Mouse (Mus musculus): Measurements from ENCODE around the gene Il5. TPM values are rescaled to one million over a fixed set of nuclear protein-coding genes. Genes with fewer than 3 reads are reported as not detected.

The Il5 gene
- polyA plus RNA-seq, 1 experiment, result not detected

DNA sequence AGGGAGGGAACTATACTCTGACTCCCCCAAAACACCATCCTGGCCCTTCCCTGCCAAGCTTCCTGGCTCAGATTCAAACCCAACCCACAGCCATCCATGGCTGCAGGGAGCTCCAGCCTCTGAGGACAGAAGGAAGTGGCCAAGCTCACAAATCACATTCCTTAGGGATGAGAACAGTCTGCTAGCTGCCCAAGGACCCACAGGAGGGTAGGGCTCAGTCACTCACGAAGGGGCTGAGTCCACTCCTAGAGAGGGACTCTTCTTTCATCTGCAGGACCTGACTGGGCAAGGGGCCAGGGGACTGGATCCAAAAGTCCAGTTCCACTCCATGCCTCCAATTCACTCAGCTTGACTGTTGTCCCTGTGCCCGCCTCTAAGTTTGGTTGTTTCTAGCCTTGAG lies 41.2 kb downstream of the Il5 start:
- no peak for DNase-seq (ENCODE audit: low read depth)
- no peak for TF ChIP-seq CTCF (IDR thresholded peaks at IDR 0.05; ENCODE audit: borderline replicate concordance, extremely low read depth, insufficient read depth, insufficient read length)
- TF ChIP-seq POLR2A (IDR thresholded peaks at IDR 0.05; ENCODE audit: borderline replicate concordance, extremely low read depth, insufficient read depth, insufficient read length, poor library complexity, severe bottlenecking), result no peak

GRCm38 (mm10) chr11:53762426-53762825 lies 41.8 kb downstream of the Il5 start:
- DNase-seq (ENCODE audit: low read depth), result no peak
- TF ChIP-seq POLR2A (IDR thresholded peaks at IDR 0.05; ENCODE audit: borderline replicate concordance, extremely low read depth, insufficient read depth, insufficient read length, poor library complexity, severe bottlenecking) (no peak), CTCF (IDR thresholded peaks at IDR 0.05; ENCODE audit: borderline replicate concordance, extremely low read depth, insufficient read depth, insufficient read length) (no peak)

DNA sequence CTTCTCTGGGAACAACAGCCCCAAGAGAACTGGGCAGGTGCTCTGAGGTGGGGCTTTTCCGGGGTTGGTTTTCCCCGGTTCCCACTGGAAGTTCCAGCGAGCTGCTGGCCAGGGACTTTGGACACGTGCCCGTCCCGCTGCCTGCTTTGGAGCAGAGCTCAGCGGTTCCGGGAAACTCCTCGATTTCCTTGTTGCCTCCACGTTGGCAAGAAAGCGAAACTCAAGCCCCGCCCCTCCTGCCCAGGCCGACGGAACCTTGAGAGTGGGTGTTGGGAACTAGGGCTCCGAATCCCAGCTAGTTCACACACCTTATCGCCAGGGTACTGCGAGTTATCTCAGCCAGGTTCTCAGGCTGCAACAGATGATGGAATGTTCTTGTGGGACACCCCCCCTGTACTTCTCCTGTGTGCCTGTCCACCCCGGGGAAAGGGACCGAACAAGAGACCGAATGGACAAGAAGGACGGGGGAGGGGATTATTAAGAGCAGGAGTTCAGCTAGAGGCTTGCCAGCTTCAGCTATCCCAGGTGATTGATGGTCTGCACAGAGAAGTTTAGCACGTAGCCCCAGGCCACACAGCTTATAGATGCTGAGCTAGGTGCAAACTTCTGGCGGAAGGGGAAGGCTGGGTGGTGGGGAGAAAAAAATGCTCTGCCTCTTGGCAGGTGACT lies 42.4 kb downstream of the Il5 start:
- DNase-seq (ENCODE audit: low read depth), result peak; percentile 51

GRCm38 (mm10) chr11:53763496-53764140 lies 43.0 kb downstream of the Il5 start:
- TF ChIP-seq CTCF (IDR thresholded peaks at IDR 0.05; ENCODE audit: borderline replicate concordance, extremely low read depth, insufficient read depth, insufficient read length) (peak; percentile 27; the same call in 1 of the 2 replicates), POLR2A (IDR thresholded peaks at IDR 0.05; ENCODE audit: borderline replicate concordance, extremely low read depth, insufficient read depth, insufficient read length, poor library complexity, severe bottlenecking) (no peak)
- DNase-seq (ENCODE audit: low read depth), result peak; percentile 67

More for the DNA sequence above, 42.4 kb downstream of the Il5 start:
- TF ChIP-seq CTCF (IDR thresholded peaks at IDR 0.05; ENCODE audit: borderline replicate concordance, extremely low read depth, insufficient read depth, insufficient read length) (no peak), POLR2A (IDR thresholded peaks at IDR 0.05; ENCODE audit: borderline replicate concordance, extremely low read depth, insufficient read depth, insufficient read length, poor library complexity, severe bottlenecking) (no peak)

GRCm38 (mm10) chr11:53764581-53764980 lies 44.0 kb downstream of the Il5 start:
- no peak for DNase-seq (ENCODE audit: low read depth)
- TF ChIP-seq POLR2A (IDR thresholded peaks at IDR 0.05; ENCODE audit: borderline replicate concordance, extremely low read depth, insufficient read depth, insufficient read length, poor library complexity, severe bottlenecking) (no peak), CTCF (IDR thresholded peaks at IDR 0.05; ENCODE audit: borderline replicate concordance, extremely low read depth, insufficient read depth, insufficient read length) (no peak)

DNA sequence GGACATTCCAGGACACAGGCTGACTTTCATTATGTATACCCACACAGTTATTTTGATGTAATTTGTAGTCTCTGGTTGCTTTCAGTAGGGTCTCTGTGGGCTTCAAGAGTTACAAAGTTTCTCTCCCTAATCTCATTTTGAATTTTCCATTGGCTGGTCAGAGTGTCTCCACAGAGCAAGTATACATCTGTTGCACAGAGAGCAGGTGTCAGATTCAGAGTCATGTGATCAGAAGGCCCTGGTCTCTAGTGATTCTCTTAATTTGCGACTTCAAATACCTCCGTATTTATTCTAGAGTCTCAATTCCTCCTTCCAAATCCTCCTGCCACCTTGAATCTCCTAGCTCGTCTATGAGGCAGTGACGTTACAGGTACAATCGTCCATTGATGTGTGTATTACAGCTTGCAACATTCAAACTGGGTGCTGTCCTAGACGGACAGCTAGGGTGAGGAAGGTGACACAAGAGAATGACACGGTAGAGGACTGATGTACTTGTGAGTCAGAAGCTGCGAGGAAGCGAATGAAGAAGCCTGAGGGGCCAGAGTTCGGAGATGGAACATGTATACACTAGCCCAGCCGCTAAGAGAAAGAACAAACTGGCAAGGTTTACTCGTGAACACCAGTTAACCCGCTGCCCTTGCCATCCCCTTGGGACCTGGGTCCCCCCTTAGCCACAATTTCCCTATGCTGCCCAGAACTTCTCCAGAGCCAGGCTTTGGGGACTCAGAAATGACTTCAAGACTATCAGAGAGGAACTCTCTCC lies 48.0 kb downstream of the Il5 start:
- TF ChIP-seq POLR2A (IDR thresholded peaks at IDR 0.05; ENCODE audit: borderline replicate concordance, extremely low read depth, insufficient read depth, insufficient read length, poor library complexity, severe bottlenecking), result no peak
- no peak for TF ChIP-seq CTCF (IDR thresholded peaks at IDR 0.05; ENCODE audit: borderline replicate concordance, extremely low read depth, insufficient read depth, insufficient read length)
- DNase-seq (ENCODE audit: low read depth), result no peak

DNA sequence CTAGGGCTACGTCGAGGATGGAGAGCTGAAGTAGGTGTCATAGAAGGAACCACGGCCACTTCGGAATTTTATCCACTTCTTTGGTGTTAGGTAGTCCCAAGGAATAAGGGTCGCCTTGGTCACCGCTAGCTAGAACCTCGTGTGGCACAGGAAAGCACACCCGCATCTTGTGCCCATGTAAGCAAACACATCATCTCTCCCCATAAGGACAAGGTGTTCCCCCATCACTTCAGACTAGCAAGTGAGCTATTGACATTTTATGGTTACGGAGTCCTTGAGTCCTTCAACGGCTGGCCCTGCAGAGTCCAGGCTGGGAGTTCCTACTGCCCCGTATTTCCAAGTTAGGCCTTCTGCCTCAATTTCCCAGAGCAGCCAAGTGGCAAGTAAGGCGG lies 48.6 kb downstream of the Il5 start:
- no peak for DNase-seq (ENCODE audit: low read depth)

DNA sequence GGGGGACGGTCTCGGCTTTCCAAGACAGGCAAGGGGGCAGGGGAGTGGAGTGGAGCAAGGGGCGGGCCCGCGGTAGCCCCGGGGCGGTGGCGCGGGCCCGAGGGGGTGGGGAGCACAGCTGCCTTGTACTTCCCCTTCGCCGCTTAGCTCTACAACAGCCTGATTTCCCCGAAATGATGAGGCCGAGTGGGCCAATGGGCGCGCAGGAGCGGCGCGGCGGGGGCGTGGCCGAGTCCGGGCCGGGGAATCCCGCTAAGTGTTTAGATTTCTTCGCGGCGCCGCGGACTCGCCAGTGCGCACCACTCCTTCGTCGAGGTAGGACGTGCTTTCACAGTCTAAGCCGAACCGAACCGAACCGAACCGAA lies 49.1 kb downstream of the Il5 start, which contains the start of gene Irf1:
TSS of gene Irf1 (plus strand) at position 255 of the 365 bp plus-strand sequence.
- no peak for TF ChIP-seq POLR2A (IDR thresholded peaks at IDR 0.05; ENCODE audit: borderline replicate concordance, extremely low read depth, insufficient read depth, insufficient read length, poor library complexity, severe bottlenecking)
- TF ChIP-seq CTCF (IDR thresholded peaks at IDR 0.05; ENCODE audit: borderline replicate concordance, extremely low read depth, insufficient read depth, insufficient read length), result no peak
- DNase-seq (ENCODE audit: low read depth), result peak; percentile 92

More for the DNA sequence above, 48.6 kb downstream of the Il5 start:
- no peak for TF ChIP-seq POLR2A (IDR thresholded peaks at IDR 0.05; ENCODE audit: borderline replicate concordance, extremely low read depth, insufficient read depth, insufficient read length, poor library complexity, severe bottlenecking)
- no peak for TF ChIP-seq CTCF (IDR thresholded peaks at IDR 0.05; ENCODE audit: borderline replicate concordance, extremely low read depth, insufficient read depth, insufficient read length)

DNA sequence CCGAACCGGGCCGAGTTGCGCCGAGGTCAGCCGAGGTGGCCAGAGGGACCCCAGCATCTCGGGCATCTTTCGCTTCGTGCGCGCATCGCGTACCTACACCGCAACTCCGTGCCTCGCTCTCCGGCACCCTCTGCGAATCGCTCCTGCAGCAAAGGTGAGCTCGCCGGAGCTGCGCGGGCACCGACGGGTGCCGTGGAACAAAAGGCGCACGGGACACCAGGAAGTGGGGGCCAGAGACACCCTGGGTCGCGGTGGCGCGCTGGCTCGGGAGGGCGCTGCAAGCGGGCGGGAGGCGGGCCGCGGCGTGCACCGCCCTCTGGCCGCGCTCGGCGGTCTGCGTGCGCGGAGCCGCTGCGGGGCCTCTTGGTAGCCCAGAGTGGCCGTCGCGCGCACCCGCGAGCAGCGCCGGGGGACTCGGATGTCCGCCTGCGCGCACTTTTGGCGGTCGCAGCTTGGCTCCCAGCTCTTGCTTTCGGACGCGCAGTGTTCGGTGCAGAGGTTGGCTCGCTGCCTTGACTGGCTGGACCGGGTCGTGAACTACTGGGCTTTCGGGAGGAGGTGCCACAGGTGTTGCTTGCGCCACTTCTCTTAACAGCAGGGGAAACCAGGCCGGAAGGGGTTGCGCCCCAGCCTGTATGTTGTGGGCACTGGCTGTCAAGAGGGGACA lies 49.7 kb downstream of the Il5 start:
- peak; percentile 72 for DNase-seq (ENCODE audit: low read depth)
- TF ChIP-seq POLR2A (IDR thresholded peaks at IDR 0.05; ENCODE audit: borderline replicate concordance, extremely low read depth, insufficient read depth, insufficient read length, poor library complexity, severe bottlenecking) (no peak), CTCF (IDR thresholded peaks at IDR 0.05; ENCODE audit: borderline replicate concordance, extremely low read depth, insufficient read depth, insufficient read length) (no peak)

GRCm38 (mm10) chr11:53771001-53771744 lies 50.6 kb downstream of the Il5 start:
- no peak for TF ChIP-seq POLR2A (IDR thresholded peaks at IDR 0.05; ENCODE audit: borderline replicate concordance, extremely low read depth, insufficient read depth, insufficient read length, poor library complexity, severe bottlenecking)
- no peak for TF ChIP-seq CTCF (IDR thresholded peaks at IDR 0.05; ENCODE audit: borderline replicate concordance, extremely low read depth, insufficient read depth, insufficient read length)
- DNase-seq (ENCODE audit: low read depth), result no peak

Data from brain, embryonic 14.5 days (tissue).